Mouse (Mus musculus): ENCODE results near the gene Dlg1. TPM values are rescaled to one million over a fixed set of nuclear protein-coding genes. Genes with fewer than 3 reads are reported as not detected.

Gene Dlg1
- total RNA-seq, 2 experiments from 2014 or later = 33.1 to 39.4 TPM

DNA sequence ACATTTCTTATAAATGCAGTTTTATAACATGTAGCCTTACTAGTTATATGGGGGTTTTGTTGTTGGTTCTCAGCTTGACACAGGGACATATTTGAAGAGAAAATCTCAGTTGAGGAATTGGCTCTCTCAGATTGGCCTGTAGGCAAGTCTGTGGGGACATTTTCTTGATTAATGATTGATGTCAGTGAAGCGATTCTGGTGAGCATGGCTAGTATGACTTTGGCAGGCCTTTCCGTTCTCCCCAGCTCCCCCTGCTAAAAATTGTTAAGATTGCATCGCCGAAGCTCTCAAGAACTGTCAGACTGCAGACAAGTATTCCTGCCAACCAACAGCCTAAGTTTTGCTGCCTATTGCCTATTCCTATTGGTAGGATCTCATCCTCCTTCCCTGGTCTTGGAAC, 73.8 kb downstream of the Dlg1 start:
- no peak for DNase-seq

DNA sequence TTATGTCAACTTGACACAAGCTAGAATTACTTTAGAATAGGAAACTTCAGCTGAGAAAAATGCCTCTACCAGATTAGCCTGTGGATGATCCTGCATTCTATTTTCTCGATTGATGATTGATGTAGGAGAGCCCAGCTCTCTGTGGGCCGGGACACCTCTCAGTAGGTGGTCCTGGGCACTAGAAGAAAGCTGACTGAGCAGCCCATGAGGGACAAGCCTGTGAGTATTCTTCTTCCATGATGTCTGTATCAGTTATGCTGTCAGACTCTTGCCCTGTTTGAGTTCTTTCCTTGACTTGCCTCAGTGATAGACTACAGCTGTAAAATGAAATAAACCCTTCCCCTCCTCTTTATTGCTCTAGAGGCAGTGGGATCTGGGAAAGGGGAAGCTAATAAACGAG, 74.5 kb downstream of the Dlg1 start:
- no peak for DNase-seq

DNA sequence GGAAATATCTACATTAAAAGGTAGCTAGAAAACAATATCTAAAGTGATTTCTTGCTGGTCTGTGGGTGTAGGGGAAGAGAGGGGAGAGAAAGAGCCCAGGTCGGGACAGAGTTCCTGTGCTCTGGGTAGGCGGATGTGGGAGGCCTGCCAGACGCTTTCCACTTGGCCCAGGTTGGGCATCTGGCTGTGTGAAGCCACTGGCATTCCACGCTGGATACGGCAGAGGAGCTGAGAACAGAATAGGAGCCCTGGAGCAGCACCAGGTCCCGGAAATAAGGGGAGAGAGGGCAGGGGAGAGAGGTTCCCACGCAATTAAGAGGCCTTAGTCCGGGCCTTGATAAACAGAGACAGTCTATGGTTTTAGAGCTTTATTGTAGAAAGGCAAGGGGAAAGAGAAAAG, 77.0 kb downstream of the Dlg1 start:
- peak; percentile 41 for DNase-seq

GRCm38 (mm10) chr16:31740704-31741103, 77.5 kb downstream of the Dlg1 start:
- no peak for DNase-seq

- DNase-seq = no peak
These were observed 87.3 kb downstream of the Dlg1 start for GRCm38 (mm10) chr16:31750526-31750925.

DNA sequence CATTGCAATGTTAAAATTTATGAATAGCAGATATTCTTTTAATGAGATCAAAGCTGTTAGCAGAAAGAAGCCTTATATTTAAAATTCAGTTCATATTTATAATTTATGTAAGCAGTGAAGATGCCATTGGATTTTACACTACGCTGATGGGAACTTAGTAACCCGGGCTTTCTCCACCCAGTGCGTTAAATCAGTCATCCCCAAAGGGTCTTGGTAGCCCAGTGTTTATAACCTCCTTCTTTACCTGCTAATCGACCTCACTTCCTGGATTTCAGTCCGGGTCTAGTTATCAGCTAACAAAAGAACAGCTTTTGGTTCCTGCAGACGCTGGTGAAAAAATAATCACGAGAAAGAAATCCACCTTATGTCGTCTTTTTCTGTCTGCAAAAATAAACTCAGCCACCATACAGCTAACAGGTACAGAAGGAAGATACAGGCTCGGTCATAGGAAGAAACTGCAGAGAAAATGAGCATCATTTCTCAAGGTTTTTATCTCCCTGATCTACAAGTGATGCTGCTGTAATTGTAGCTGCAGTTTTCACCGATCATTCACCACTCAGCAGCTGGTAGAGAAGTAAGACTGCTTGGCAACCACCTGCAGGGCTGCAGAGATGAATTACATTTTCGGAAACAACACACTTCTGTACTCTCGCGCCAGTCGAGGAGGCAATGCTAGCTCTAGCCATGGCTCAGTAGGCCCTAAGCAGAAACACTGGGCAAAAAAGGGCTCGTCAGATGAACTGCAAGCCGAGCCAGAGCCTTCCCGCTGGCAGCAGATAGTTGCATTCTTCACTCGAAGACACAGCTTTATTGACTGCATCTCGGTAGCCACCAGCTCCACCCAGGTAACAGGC, 91.2 kb downstream of the Dlg1 start:
- DNase-seq = no peak

DNA sequence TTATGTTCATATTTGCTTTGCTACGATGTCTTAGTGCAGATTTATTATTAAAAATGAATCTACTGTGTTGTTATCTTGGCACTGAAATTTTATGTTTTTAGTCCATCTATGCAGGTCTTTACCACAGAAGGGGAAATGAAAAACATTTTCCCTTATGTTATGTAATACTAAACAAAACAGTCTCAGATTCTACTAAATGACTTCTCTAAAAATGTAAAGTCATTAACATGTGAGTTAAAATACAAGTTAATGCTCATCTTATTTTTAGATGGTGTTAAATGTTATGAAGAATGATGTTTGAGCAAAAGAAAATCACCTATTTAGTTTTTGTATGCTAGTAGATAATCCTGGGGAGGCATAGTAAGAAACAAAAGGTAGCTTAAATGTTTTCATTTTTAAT, 91.8 kb downstream of the Dlg1 start:
- DNase-seq = no peak

- DNase-seq = no peak
These were observed 93.2 kb downstream of the Dlg1 start for GRCm38 (mm10) chr16:31756436-31756835.

DNA sequence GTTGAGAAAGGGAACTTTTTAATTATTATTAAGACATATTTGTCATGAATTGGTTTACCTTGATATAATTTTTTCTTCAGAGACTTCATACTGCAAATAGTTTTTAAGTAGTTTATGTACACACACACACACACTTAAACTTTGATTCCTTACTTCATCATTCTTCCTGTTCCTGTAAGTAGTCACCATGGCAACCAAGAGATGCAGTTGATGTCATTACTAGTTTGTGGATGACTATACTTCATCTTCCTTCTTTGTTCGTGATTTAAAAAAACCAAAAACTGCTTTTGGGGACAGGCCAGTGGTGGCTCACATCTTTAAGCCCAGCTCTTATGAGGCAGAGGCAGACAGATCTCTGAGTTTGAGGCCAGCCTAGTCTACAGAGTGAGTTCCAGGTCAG, 94.4 kb downstream of the Dlg1 start:
- DNase-seq = no peak

DNA sequence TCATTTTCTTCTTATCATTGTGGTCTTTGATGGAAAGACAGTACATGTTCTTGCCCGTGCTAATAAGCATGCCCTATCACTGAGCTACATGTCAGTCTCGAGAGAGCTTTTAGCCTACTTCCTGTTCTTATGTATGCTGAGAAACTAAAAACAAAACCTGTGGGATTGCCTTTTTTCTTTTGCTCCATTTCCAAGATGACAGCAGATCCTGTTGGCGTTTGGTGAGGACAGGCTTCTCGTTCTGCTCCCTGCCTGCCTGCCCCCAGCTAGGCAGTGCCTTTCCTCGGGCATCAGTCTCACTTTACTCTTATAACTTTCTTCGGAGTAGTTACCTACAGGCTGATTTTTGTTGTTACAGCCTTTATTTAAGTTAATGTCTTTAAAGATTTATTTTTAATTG, 96.2 kb downstream of the Dlg1 start:
- DNase-seq = no peak

GRCm38 (mm10) chr16:31766298-31766697, 103.1 kb downstream of the Dlg1 start:
- DNase-seq = no peak

DNA sequence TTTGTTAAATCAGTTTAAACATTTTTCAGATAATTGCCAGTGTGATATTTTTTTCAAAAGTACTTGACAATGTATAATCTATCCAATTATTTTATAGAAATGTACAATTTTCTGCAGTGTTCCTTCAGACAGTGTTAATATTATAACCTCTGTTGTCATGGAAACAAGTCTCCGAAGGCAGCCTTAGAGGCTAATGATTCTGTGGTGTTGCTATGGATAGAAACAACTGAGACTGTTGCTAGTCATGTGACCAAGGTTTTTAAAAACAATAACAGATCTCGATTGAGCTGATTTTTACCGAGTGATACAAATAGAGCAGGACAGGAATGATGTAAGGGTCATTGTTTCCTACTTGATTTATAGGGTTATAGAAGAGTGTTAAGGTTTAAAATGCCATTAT, 103.5 kb downstream of the Dlg1 start:
- DNase-seq = no peak

DNA sequence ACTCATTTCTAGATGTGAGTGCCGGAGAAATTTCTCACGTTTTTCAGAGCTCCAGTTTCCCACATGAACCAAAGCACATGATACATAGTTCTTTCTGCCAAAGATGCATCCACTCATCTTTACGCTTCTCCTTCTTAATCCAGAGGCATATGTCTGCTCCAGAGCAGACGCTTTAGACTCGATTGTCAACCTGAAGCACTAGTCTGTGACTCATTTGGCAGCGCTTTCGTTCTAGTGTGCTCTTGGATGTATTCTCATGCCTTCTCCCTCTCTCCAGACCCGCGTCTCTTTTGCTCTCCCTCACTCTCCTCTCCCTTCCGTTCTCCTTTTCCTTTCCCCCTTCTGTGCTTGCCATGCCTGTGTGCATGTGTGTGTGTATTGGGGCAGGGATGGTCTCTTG, 112.7 kb downstream of the Dlg1 start:
- no peak for DNase-seq

DNA sequence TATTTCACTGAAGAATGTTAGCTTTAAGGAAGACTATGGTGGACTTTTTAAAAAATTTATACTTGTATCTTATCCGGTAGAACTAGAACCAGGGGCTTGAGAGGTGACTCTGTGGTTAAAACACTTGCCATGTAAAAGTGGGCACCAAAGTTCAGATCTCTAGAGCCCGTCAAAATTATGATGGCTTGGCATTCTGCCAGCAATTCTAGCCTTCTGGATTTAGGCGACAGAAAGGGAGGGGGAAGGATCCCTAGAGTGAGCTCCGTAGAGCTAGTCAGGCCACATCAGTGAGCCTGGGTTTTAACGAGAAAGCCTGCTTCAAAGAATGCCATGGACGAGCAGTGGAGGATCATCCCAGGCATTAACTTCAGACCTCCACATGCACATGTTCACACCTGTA, 117.8 kb downstream of the Dlg1 start:
- DNase-seq = no peak

GRCm38 (mm10) chr16:31790056-31790455, 126.8 kb downstream of the Dlg1 start:
- DNase-seq = no peak

DNA sequence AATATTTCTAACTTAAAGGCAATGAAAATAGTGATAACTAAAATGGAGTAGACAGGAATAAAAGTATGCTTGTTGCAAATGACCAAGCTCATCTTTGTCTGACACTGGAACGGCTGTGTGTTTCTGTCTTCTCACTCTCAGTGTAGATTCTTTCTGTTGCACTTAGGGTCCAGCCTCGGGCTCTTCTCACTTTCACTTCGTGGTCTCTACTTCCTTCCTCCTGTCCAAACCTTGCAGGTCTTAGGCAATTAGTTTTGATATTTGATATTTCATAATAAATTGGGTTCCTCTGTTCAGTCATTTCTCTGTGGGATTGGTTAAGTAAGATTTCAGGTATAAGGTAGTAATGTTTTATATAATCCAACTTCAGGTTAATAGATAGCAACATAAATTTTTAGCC, 140.4 kb downstream of the Dlg1 start:
- no peak for DNase-seq

DNA sequence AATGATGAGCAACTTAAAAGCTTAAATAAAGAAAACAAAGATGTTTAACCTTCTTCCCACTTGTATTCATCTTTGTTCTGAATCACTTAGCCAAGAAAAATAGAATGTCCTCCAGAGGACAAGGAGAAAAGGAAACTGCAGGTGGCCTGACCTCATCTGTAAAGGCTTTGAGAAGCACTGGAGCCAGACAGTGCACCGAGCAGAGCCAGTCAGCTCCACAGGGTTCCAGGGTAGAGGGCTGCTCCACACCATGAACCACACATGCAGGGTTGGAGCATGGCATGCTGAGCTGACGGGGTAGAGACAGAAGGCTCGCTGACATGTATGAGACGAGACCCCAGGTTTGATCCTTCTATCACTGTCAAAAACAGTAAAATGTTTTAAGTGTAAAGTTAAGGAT, 162.8 kb downstream of the Dlg1 start:
- DNase-seq = no peak

- peak; percentile 14 for DNase-seq
These were observed 167.5 kb downstream of the Dlg1 start for GRCm38 (mm10) chr16:31830726-31831125.

- no peak for DNase-seq
These were observed 169.6 kb downstream of the Dlg1 start for GRCm38 (mm10) chr16:31832630-31833422.

DNA sequence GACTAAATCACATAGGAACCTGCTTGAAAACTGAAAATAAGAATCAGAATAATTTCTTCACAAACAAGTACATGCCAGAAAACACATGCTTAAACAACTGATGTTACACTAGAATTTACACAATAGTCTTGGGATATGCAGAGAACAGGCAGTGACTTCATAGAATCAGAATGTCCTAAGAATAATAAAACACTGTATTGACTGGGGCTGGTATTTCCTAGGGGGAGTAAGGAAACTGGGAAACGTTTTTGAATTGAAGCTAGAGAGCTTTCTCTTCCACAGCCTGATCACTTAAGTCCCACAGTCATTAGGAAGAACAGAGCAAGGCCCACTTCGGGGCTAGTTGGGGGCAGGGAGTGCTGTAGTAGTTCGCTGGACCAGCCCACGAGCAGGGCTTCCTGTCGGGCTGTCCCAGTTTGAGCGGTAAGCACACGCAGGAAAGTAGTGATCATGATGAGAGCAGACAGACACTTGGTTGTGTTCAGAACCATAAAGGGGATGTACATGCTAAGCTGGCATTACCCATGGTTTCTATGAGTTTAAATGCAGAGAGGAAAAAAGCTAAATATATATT, 170.9 kb downstream of the Dlg1 start:
- no peak for DNase-seq

DNA sequence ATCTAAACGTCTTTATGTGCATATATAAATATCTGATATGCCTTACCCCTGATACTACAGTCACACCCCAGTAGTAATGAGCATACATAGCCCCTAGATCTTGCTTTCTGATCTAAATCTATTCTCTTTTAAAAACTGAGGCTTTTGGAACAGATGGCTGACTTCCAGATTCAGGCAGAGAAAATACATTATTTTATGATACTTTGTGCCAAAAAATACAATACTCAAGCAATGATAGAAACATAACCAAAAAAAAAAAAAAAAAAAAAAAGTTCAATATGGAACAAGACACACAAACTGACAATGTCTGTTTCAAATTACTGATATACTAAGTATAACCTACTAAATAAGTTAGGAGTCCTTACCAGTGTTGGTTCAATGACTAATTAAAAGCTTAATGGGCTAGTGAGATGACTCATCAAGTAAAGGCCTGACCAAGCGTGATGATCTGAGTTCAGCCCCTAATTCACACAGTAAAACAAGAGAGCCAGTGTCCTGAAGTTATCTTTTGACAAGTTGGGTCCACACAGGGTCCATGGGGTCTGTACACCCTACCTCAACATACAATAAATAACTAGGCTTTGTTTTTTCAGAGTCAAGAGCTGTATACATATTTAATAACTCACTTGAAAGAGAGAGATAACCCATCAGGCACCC, 171.5 kb downstream of the Dlg1 start:
- no peak for DNase-seq

DNA sequence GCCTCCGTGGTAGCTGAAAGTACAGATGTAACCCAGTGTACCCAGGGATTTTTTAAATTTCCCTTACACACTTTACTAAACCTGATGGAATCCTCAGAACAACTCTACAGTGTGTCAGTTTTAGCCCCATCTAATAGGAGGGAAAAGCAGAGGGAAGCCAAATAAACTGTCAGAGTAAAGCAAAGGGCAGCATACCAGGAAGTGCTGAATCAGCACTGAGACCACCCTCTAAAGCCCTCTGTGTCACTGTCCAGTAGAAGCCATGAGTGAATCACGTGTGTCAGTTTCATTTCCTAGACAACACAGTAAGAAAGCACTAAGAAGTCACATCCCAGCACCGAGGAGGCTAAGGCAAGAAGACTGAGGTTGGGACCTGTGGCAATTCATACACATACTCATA, 174.1 kb downstream of the Dlg1 start:
- DNase-seq = no peak

DNA sequence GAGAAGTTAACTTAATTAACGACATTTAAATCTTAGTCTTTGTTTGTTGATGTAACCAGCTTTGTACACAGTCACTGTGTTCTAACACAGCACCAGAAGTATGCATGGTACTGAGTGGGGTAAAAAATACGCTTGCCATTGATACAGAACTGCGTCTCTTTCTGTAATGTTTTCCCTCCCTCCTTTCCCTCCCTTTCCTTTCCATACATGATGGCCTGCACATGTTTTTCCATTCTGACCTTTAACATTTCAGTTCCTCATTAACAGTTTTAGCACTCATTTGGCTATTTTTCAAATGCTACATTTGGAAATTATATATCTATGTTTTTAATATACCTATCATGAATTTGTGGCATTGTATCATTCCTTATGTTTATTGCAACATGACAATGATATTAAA, 181.0 kb downstream of the Dlg1 start:
- no peak for DNase-seq

Measured in gastrocnemius, postnatal 10 days (tissue).